23 mouse cellular contexts compared by ENCODE assay signal in the genomic region with DNA sequence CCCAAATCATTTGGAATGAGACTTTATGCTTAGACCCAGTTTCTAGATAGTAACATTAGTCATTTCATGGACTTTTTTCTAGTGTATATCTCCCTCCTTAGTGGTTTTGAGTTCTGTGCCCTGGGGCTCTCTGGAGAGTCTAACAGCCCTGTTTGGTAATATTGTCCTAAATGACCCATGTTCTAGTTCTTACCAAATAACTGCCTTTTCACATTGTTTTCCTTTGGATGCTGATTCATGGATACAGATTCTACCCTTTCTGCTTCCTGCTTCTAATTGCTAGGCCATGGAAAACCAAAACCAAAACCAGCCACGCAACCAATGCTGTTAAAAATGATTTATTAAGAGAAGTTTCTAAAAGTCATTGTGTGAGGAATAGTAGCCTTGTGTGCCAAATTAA. TPM values are rescaled to one million over a fixed set of nuclear protein-coding genes. Genes with fewer than 3 reads are reported as not detected.
"Had no signal": no experiment of that assay in that cellular context is flagged by ENCODE, and none has a peak within 500 bp of the region (broad histone marks: within the 10 kb centered on the region; RNA-seq: fewer than 3 reads in every experiment).

No protein-coding gene starts in this region.

- H3K4me1 ChIP-seq: intestine, embryonic 15.5 days; lung, embryonic 15.5 days; megakaryocyte, embryonic 14.5 days; midbrain, embryonic 10.5 days; midbrain, embryonic 13.5 days; neural tube, embryonic 13.5 days had no signal

- H3K9me3 ChIP-seq: intestine, embryonic 15.5 days; limb, embryonic 12.5 days; limb, embryonic 15.5 days; lung, embryonic 15.5 days; megakaryocyte, embryonic 14.5 days; midbrain, embryonic 10.5 days; midbrain, embryonic 13.5 days; neural tube, embryonic 13.5 days had no signal

- H3K27me3 ChIP-seq: intestine, embryonic 15.5 days; limb, embryonic 12.5 days; limb, embryonic 15.5 days; lung, embryonic 15.5 days; megakaryocyte, embryonic 14.5 days; midbrain, embryonic 13.5 days; neural tube, embryonic 13.5 days had no signal

- H3K4me3 ChIP-seq: intestine, embryonic 15.5 days; limb, embryonic 12.5 days; limb, embryonic 15.5 days; lung, embryonic 15.5 days; megakaryocyte, embryonic 14.5 days; midbrain, embryonic 10.5 days; midbrain, embryonic 13.5 days; myocyte; neural tube, embryonic 13.5 days had no signal

- H3K27ac ChIP-seq: intestine, embryonic 15.5 days; limb, embryonic 12.5 days; limb, embryonic 15.5 days; liver, embryonic 14.5 days; lung, embryonic 15.5 days; midbrain, embryonic 10.5 days; midbrain, embryonic 13.5 days; neural tube, embryonic 13.5 days had no signal

- H3K4me2 ChIP-seq: intestine, embryonic 15.5 days; limb, embryonic 12.5 days; limb, embryonic 15.5 days; lung, embryonic 15.5 days; midbrain, embryonic 13.5 days; neural tube, embryonic 13.5 days had no signal

- H3K9ac ChIP-seq: intestine, embryonic 15.5 days; limb, embryonic 12.5 days; limb, embryonic 15.5 days; liver, embryonic 14.5 days; lung, embryonic 15.5 days; midbrain, embryonic 13.5 days; neural tube, embryonic 13.5 days had no signal

- ATAC-seq: intestine, embryonic 15.5 days; midbrain, embryonic 13.5 days; midbrain, embryonic 16.5 days had no signal

- DNase-seq: kidney, adult 11 months; kidney, adult 9 months; kidney, postnatal 25 days; left cerebral cortex, postnatal 4 days; lung, adult 18-20 months; lung, postnatal 10 days; lung, postnatal 36 days; thymus, adult 18-20 months; thymus, postnatal 4 days had no signal

- H3K36me3 ChIP-seq: intestine, embryonic 15.5 days; limb, embryonic 12.5 days; limb, embryonic 15.5 days; lung, embryonic 15.5 days; midbrain, embryonic 10.5 days; midbrain, embryonic 13.5 days; neural tube, embryonic 13.5 days had no signal

RNA-seq across cellular contexts. Expression of a gene that starts 2.8 kb away (rescaled TPM):
- polyA plus RNA-seq: kidney, embryonic 16.5 days; limb, embryonic 12.5 days; lung, embryonic 15.5 days; midbrain, embryonic 13.5 days; midbrain, embryonic 16.5 days; myocyte; neural tube, embryonic 13.5 days; small intestine, adult 2 months; spleen, adult 2 months had no signal

RNA-seq across cellular contexts. Expression of a gene that starts 10.8 kb away (rescaled TPM):
- polyA plus RNA-seq: limb, embryonic 12.5 days; limb, embryonic 15.5 days; lung, embryonic 15.5 days; midbrain, embryonic 10.5 days; midbrain, embryonic 13.5 days; midbrain, embryonic 16.5 days; myocyte; neural tube, embryonic 13.5 days had no signal

RNA-seq across cellular contexts. Expression of a gene that starts 43.6 kb away (rescaled TPM):
- polyA plus RNA-seq: limb, embryonic 12.5 days; lung, embryonic 15.5 days; midbrain, embryonic 10.5 days; midbrain, embryonic 16.5 days; myocyte; neural tube, embryonic 13.5 days; small intestine, adult 2 months; spleen, adult 2 months had no signal
